Mouse (Mus musculus): Measurements from ENCODE around the gene Gm20547. TPM values are rescaled to one million over a fixed set of nuclear protein-coding genes. Genes with fewer than 3 reads are reported as not detected.

The Gm20547 gene
- polyA plus RNA-seq (2014; fragmentation: Illumina TruSeq; extraction: RNeasy Lipid Tissue Mini Kit (QIAGEN cat#74804); ENCODE audit: low read depth, low replicate concordance), result not detected

DNA sequence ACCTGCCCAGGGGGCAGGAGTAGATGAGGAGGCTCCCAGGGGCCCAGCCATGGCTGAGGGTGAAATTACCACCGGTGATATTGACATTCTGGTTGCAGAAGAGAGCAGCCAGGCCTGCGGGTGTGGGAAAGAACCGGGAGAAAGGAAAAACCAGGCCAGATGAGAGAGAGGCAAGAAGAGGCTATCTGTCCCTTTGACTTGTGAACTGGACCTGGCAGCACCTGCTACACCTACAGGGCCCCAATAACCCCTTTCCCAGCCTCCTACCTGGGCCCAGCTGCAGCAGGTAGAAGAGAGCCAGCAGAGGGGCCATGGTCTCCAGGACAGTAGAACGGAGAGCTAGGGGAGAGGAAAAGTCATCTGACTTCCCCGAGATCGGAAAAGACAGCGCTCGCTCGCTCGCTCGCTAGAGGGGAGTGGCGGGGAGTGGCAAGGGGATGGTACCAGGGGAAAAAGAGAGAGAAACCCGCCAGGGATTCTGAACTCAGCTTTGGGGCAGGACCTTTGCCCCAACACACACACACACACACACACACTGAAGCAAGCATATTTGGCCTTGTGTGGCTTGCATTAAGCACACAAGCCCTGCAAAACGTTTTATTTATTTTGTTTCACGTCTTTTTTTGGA, at the start of gene Gm20547:
TSS of gene Gm20547 (minus strand) at position 360 of the 628 bp plus-strand sequence.

DNA sequence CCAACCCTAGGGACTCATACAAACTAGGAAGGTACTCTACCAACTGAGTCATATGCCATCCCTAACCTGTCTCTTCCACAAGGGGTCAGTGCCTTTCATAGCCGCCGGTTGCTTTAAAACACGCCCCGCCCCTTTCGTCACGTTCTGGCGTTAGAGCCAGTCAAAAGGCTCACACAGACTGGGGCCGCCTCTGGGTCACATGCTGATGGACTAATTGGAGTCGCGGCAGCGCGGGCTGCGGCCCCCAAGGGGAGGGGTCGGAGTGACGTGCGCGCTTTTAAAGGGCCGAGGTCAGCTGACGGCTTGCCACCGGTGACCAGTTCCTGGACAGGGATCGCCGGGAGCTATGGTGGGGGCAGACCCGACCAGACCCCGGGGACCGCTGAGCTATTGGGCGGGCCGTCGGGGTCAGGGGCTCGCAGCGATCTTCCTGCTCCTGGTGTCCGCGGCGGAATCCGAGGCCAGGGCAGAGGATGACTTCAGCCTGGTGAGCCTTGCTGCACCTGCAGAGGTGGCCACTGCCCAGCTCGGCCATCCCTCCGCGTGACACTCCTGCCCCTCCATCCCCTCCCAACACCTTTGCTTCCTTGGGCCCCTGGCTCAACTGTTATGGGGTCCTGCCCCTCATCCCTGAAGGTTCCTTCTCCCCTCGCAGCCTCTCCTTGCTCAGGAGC, 49.4 kb upstream of the Gm20547 start, which contains the start of gene Neu1:
TSS of gene Neu1 (plus strand) at position 193 of the 674 bp plus-strand sequence.

DNA sequence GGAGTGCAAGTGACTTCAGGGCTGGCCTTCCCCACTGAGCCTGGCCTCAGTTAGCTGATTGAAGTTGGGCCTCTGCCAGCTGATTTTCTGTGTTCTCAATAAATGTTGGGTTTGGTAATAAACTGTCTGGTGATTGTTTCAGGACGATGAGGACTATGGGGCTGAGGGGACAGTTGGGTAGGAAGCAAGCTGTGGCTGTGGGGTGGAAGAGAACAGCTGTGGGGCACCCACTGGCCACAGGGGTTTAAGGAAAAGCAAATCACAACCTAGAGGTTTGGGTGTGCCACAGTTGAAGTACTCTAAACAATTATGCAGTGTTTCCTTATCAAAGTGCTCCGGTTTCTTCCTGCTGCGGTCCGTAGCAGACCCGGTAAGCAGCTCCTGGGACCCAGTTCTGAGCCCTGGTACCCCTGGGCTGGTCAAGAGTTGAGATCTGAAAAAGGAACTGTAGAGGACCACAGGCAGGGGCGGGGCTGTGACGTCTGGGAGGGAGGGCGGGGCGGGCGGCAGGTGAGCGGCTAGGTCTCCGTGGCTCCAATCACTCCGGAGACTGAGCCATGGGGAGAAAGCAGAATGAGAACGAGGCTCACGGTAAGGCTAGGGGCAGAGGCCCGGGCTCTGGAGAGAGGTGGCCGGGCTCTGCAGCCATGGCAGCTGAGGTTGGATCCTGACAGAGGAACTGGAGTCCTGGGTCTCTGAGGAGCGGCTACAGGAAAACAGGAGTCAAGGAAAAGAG, 32.3 kb upstream of the Gm20547 start, which contains the start of gene Slc44a4:
TSS of gene Slc44a4 (plus strand) at position 537 of the 736 bp plus-strand sequence.

DNA sequence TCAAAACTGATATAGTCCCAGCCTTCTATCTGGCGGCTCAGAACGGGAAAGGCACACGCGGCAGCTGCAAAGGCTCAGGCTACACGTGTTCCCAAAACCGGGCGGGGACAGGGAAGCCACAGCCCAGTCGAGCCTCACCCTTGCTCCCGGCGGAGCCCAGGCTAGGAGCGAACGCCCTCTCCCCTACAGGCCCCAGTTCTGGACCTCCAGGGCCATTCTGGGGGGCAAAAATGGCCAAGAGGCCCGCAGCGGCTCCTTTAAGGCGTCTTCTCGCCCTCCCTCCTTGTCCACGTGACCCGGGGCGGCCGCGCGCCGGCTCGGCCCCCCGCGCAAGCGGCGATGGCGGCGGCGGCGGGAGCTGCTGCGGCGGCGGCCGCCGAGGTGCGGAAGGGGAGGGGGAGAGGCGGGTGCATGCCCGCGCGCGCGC, 16.3 kb upstream of the Gm20547 start, which contains the start of the genes C2 and Ehmt2:
TSS of gene C2 (minus strand) at position 106 of the 427 bp plus-strand sequence.
TSS of gene Ehmt2 (plus strand) at position 310 of the 427 bp plus-strand sequence.

DNA sequence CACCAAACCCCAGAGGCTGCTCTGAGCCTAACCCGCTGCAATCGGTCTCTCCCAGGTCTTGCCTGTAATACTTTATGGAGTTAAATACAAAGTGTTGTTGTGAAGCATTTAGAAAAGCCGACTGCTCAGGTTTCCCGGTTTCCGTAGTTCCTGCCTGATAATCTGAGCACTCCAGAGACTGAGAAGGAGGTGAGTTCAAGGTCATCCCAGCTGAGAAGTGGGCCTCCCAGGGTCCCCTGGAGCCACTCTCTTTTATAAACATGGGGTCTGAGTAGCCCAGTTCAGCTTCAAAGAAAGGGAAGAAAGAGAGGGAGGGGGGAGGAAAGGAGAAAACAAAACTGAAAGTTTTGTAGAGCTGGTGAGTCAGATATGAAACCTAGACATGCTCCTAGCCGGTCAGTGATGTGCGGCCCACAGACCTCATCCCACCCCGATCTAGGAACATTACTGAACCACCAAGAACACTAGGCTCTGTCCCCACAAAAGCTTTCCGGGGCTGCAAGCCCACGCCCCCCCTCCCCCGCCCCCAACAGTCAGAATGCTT, 2.4 kb downstream of the Gm20547 start, which contains the start of gene Zbtb12:
TSS of gene Zbtb12 (plus strand) at position 148 of the 544 bp plus-strand sequence.

DNA sequence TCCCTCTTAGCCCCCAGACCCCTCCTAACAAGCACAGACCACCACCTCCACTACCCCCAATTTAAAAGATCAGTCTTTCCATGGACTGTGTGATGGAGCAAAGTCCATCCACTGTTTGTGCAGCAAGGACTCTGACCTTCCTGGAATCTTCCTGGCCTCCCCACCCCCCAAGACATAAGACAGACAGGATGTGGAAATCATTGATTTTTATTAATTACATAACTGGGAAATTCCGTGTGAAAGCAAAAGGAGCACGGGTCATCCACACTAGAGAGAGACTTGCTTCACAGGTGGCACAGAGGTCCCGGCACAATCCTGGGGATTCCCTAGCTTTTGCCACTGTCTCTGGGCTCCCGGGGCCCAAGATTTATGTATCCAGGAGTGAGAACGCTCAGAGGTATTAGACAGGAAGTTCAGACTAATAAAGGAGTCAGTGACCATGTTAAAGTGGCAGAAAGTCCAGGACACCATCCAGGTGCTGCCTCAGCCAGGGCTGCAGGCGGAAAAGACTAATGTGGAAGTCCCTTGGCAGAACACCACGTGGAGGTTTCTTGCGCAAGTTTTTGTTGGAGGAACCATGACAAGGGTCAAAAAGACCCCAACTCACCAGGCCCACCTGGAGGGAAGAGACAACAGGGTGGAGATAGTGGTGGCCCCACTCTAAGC, 19.3 kb downstream of the Gm20547 start, which contains the start of gene Cfb:
TSS of gene Cfb (minus strand) at position 103 of the 666 bp plus-strand sequence.

DNA sequence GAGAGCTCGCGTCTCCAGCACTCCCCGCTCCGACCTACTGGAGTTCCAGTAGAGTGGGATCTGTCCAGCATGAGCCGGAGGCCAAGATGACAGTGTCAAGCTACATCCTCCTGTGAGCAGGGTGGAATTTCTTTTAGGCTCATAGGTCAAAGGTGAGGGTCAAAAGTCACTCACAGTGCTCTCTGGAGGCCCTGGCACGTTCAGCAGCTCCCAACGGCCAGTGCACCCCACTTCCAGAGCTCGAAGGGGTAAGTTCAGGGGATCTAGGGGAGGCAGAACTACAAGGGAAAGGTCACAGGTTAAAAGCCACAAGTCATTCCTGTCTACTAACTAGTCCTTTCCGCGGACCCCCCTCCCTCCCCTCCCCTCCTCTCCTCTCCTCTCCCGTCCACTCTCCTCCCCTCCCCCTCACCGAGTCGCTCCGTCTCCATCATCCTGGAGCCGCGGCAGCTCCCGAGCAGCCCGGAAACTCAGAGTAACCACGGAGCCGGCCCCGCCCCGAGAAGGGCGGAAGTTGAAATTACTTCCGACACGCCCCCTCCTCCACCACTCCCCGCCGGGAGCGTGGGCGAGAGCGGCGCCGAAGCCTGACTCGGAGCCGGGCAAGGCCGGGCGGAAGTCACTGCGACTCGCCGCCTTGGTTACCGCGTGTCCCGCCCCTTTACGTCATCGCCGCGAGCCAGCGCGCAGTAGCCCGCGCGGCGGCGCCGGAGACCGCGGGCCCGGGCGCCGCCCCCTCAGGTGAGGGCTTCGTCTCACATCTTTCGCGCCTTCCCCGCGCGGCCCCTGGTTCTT, 31.9 kb downstream of the Gm20547 start, which contains the start of the genes Skiv2l and Nelfe:
TSS of gene Skiv2l (minus strand) at position 489 of the 795 bp plus-strand sequence.
TSS of gene Nelfe (plus strand) at position 670 of the 795 bp plus-strand sequence.

DNA sequence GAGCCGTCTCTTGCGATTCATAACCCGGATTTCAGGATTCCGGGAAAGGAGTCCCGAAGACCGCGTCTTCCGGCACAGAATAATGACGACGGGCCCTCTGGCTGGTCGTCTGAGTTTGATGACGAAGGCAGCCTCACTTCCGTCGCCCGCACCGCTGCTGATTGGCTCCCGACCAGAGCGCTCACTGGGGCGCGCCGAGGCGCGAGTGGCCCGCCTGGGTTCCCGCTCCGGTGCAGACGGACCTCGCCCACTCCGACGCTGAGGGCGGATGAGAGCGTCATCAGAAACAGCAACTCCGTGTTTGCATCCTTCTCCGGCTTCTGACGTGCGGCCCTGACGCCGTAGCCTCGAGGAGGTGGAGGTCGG, 45.0 kb downstream of the Gm20547 start, which contains the start of the genes Stk19 and Dxo:
TSS of gene Stk19 (minus strand) at position 90 of the 366 bp plus-strand sequence.
TSS of gene Dxo (plus strand) at position 164 of the 366 bp plus-strand sequence.

Other genes starting within 250 kb of the Gm20547 start
- gene Fkbpl, start 237.3 kb downstream of the Gm20547 start, polyA plus RNA-seq (2014; fragmentation: Illumina TruSeq; extraction: RNeasy Lipid Tissue Mini Kit (QIAGEN cat#74804); ENCODE audit: low read depth, low replicate concordance), result 5.5 TPM
- gene Atf6b, start 234.9 kb downstream of the Gm20547 start, polyA plus RNA-seq (2014; fragmentation: Illumina TruSeq; extraction: RNeasy Lipid Tissue Mini Kit (QIAGEN cat#74804); ENCODE audit: low read depth, low replicate concordance), result 19.6 TPM
- gene Tnxb, start 211.5 kb downstream of the Gm20547 start, polyA plus RNA-seq (2014; fragmentation: Illumina TruSeq; extraction: RNeasy Lipid Tissue Mini Kit (QIAGEN cat#74804); ENCODE audit: low read depth, low replicate concordance), result 19.1 TPM
- 19.0 TPM for gene C4b, start 138.2 kb downstream of the Gm20547 start, polyA plus RNA-seq (2014; fragmentation: Illumina TruSeq; extraction: RNeasy Lipid Tissue Mini Kit (QIAGEN cat#74804); ENCODE audit: low read depth, low replicate concordance)
- gene Cyp21a1, start 77.5 kb downstream of the Gm20547 start, polyA plus RNA-seq (2014; fragmentation: Illumina TruSeq; extraction: RNeasy Lipid Tissue Mini Kit (QIAGEN cat#74804); ENCODE audit: low read depth, low replicate concordance), result not detected
- 15.7 TPM for gene Stk19, start 45.1 kb downstream of the Gm20547 start, polyA plus RNA-seq (2014; fragmentation: Illumina TruSeq; extraction: RNeasy Lipid Tissue Mini Kit (QIAGEN cat#74804); ENCODE audit: low read depth, low replicate concordance)
- gene Dxo, start 45.0 kb downstream of the Gm20547 start, polyA plus RNA-seq (2014; fragmentation: Illumina TruSeq; extraction: RNeasy Lipid Tissue Mini Kit (QIAGEN cat#74804); ENCODE audit: low read depth, low replicate concordance), result 18.6 TPM
- gene Skiv2l, start 31.8 kb downstream of the Gm20547 start, polyA plus RNA-seq (2014; fragmentation: Illumina TruSeq; extraction: RNeasy Lipid Tissue Mini Kit (QIAGEN cat#74804); ENCODE audit: low read depth, low replicate concordance), result 20.6 TPM
- gene Nelfe, start 31.7 kb downstream of the Gm20547 start, polyA plus RNA-seq (2014; fragmentation: Illumina TruSeq; extraction: RNeasy Lipid Tissue Mini Kit (QIAGEN cat#74804); ENCODE audit: low read depth, low replicate concordance), result 20.1 TPM
- 3.5 TPM for gene Cfb, start 19.5 kb downstream of the Gm20547 start, polyA plus RNA-seq (2014; fragmentation: Illumina TruSeq; extraction: RNeasy Lipid Tissue Mini Kit (QIAGEN cat#74804); ENCODE audit: low read depth, low replicate concordance)
- 11.8 TPM for gene Zbtb12, start 2.6 kb downstream of the Gm20547 start, polyA plus RNA-seq (2014; fragmentation: Illumina TruSeq; extraction: RNeasy Lipid Tissue Mini Kit (QIAGEN cat#74804); ENCODE audit: low read depth, low replicate concordance)
- gene C2, start 16.2 kb upstream of the Gm20547 start, polyA plus RNA-seq (2014; fragmentation: Illumina TruSeq; extraction: RNeasy Lipid Tissue Mini Kit (QIAGEN cat#74804); ENCODE audit: low read depth, low replicate concordance), result 5.3 TPM
- 40.6 TPM for gene Ehmt2, start 16.4 kb upstream of the Gm20547 start, polyA plus RNA-seq (2014; fragmentation: Illumina TruSeq; extraction: RNeasy Lipid Tissue Mini Kit (QIAGEN cat#74804); ENCODE audit: low read depth, low replicate concordance)
- gene Slc44a4, start 32.4 kb upstream of the Gm20547 start, polyA plus RNA-seq (2014; fragmentation: Illumina TruSeq; extraction: RNeasy Lipid Tissue Mini Kit (QIAGEN cat#74804); ENCODE audit: low read depth, low replicate concordance), result not detected
- 18.6 TPM for gene Neu1, start 49.2 kb upstream of the Gm20547 start, polyA plus RNA-seq (2014; fragmentation: Illumina TruSeq; extraction: RNeasy Lipid Tissue Mini Kit (QIAGEN cat#74804); ENCODE audit: low read depth, low replicate concordance)
- 7.8 TPM for gene Hspa1b, start 77.2 kb upstream of the Gm20547 start, polyA plus RNA-seq (2014; fragmentation: Illumina TruSeq; extraction: RNeasy Lipid Tissue Mini Kit (QIAGEN cat#74804); ENCODE audit: low read depth, low replicate concordance)
- not detected for gene Gm20481, start 87.9 kb upstream of the Gm20547 start, polyA plus RNA-seq (2014; fragmentation: Illumina TruSeq; extraction: RNeasy Lipid Tissue Mini Kit (QIAGEN cat#74804); ENCODE audit: low read depth, low replicate concordance)
- gene Hspa1a, start 90.1 kb upstream of the Gm20547 start, polyA plus RNA-seq (2014; fragmentation: Illumina TruSeq; extraction: RNeasy Lipid Tissue Mini Kit (QIAGEN cat#74804); ENCODE audit: low read depth, low replicate concordance), result 10.2 TPM
- gene Hspa1l, start 90.7 kb upstream of the Gm20547 start, polyA plus RNA-seq (2014; fragmentation: Illumina TruSeq; extraction: RNeasy Lipid Tissue Mini Kit (QIAGEN cat#74804); ENCODE audit: low read depth, low replicate concordance), result 9.2 TPM
- 17.0 TPM for gene Lsm2, start 99.8 kb upstream of the Gm20547 start, polyA plus RNA-seq (2014; fragmentation: Illumina TruSeq; extraction: RNeasy Lipid Tissue Mini Kit (QIAGEN cat#74804); ENCODE audit: low read depth, low replicate concordance)
- gene Vars, start 118.9 kb upstream of the Gm20547 start, polyA plus RNA-seq (2014; fragmentation: Illumina TruSeq; extraction: RNeasy Lipid Tissue Mini Kit (QIAGEN cat#74804); ENCODE audit: low read depth, low replicate concordance), result 20.7 TPM
- 6.5 TPM for gene Vwa7, start 134.5 kb upstream of the Gm20547 start, polyA plus RNA-seq (2014; fragmentation: Illumina TruSeq; extraction: RNeasy Lipid Tissue Mini Kit (QIAGEN cat#74804); ENCODE audit: low read depth, low replicate concordance)
- gene Sapcd1, start 146.0 kb upstream of the Gm20547 start, polyA plus RNA-seq (2014; fragmentation: Illumina TruSeq; extraction: RNeasy Lipid Tissue Mini Kit (QIAGEN cat#74804); ENCODE audit: low read depth, low replicate concordance), result 0.58 TPM
- 0.55 TPM for gene Msh5, start 164.7 kb upstream of the Gm20547 start, polyA plus RNA-seq (2014; fragmentation: Illumina TruSeq; extraction: RNeasy Lipid Tissue Mini Kit (QIAGEN cat#74804); ENCODE audit: low read depth, low replicate concordance)
- gene Clic1, start 167.9 kb upstream of the Gm20547 start, polyA plus RNA-seq (2014; fragmentation: Illumina TruSeq; extraction: RNeasy Lipid Tissue Mini Kit (QIAGEN cat#74804); ENCODE audit: low read depth, low replicate concordance), result 50.4 TPM
- gene Ddah2, start 177.0 kb upstream of the Gm20547 start, polyA plus RNA-seq (2014; fragmentation: Illumina TruSeq; extraction: RNeasy Lipid Tissue Mini Kit (QIAGEN cat#74804); ENCODE audit: low read depth, low replicate concordance), result 33.4 TPM
- not detected for gene Ly6g6c, start 183.3 kb upstream of the Gm20547 start, polyA plus RNA-seq (2014; fragmentation: Illumina TruSeq; extraction: RNeasy Lipid Tissue Mini Kit (QIAGEN cat#74804); ENCODE audit: low read depth, low replicate concordance)
- gene Mpig6b, start 184.1 kb upstream of the Gm20547 start, polyA plus RNA-seq (2014; fragmentation: Illumina TruSeq; extraction: RNeasy Lipid Tissue Mini Kit (QIAGEN cat#74804); ENCODE audit: low read depth, low replicate concordance), result not detected
- not detected for gene Ly6g6e, start 194.9 kb upstream of the Gm20547 start, polyA plus RNA-seq (2014; fragmentation: Illumina TruSeq; extraction: RNeasy Lipid Tissue Mini Kit (QIAGEN cat#74804); ENCODE audit: low read depth, low replicate concordance)
- gene Ly6g6d, start 196.0 kb upstream of the Gm20547 start, polyA plus RNA-seq (2014; fragmentation: Illumina TruSeq; extraction: RNeasy Lipid Tissue Mini Kit (QIAGEN cat#74804); ENCODE audit: low read depth, low replicate concordance), result not detected
- gene Ly6g6f, start 203.6 kb upstream of the Gm20547 start, polyA plus RNA-seq (2014; fragmentation: Illumina TruSeq; extraction: RNeasy Lipid Tissue Mini Kit (QIAGEN cat#74804); ENCODE audit: low read depth, low replicate concordance), result not detected
- gene Abhd16a, start 207.2 kb upstream of the Gm20547 start, polyA plus RNA-seq (2014; fragmentation: Illumina TruSeq; extraction: RNeasy Lipid Tissue Mini Kit (QIAGEN cat#74804); ENCODE audit: low read depth, low replicate concordance), result 72.3 TPM
- not detected for gene Ly6g5c, start 226.2 kb upstream of the Gm20547 start, polyA plus RNA-seq (2014; fragmentation: Illumina TruSeq; extraction: RNeasy Lipid Tissue Mini Kit (QIAGEN cat#74804); ENCODE audit: low read depth, low replicate concordance)
- 0.39 TPM for gene Ly6g5b, start 233.4 kb upstream of the Gm20547 start, polyA plus RNA-seq (2014; fragmentation: Illumina TruSeq; extraction: RNeasy Lipid Tissue Mini Kit (QIAGEN cat#74804); ENCODE audit: low read depth, low replicate concordance)
- gene Gpank1, start 239.4 kb upstream of the Gm20547 start, polyA plus RNA-seq (2014; fragmentation: Illumina TruSeq; extraction: RNeasy Lipid Tissue Mini Kit (QIAGEN cat#74804); ENCODE audit: low read depth, low replicate concordance), result 17.0 TPM
- gene Csnk2b, start 240.0 kb upstream of the Gm20547 start, polyA plus RNA-seq (2014; fragmentation: Illumina TruSeq; extraction: RNeasy Lipid Tissue Mini Kit (QIAGEN cat#74804); ENCODE audit: low read depth, low replicate concordance), result 145 TPM
- 22.9 TPM for gene D17H6S53E, start 244.3 kb upstream of the Gm20547 start, polyA plus RNA-seq (2014; fragmentation: Illumina TruSeq; extraction: RNeasy Lipid Tissue Mini Kit (QIAGEN cat#74804); ENCODE audit: low read depth, low replicate concordance)